Mouse (Mus musculus): Measurements from ENCODE around the gene Gtf3c4.

GRCm38 (mm10) chr2:28881275-28881674 lies 41.1 kb upstream of the Gtf3c4 start:
- TF ChIP-seq TAL1 (IDR thresholded peaks at IDR 0.05; ENCODE audit: low read length) (no peak), GATA1 (IDR thresholded peaks at IDR 0.05; ENCODE audit: low read length) (no peak)

Measured in erythroblast, embryonic 14.5 days (primary cell).